Mouse (Mus musculus): ENCODE results near the gene Sez6l.

Gene Sez6l

GRCm38 (mm10) chr5:112533312-112534075 lies 43.5 kb downstream of the Sez6l start:
- no peak for DNase-seq (ENCODE audit: low spot score in 2 of 2)

DNA sequence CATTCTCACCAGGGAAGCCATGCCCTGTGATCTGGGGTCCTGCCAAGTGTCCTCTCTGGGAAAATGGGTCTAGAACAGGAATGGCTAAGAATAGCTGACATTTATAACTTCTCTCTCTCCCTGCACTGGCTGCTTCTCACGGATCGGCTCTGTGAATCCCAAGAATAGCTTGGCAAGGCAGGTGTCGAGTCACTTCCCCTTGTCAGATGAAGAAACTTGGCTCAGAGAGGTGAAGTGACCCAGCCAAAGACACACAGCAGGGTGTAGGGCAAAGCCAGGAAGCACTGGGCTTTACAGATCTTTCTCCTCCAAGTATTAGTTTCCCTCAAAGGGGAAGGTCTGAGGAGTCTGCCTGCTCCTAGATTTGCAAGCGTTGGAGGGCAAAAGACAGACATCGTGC lies 44.1 kb downstream of the Sez6l start:
- DNase-seq (ENCODE audit: low spot score in 2 of 2): no peak

DNA sequence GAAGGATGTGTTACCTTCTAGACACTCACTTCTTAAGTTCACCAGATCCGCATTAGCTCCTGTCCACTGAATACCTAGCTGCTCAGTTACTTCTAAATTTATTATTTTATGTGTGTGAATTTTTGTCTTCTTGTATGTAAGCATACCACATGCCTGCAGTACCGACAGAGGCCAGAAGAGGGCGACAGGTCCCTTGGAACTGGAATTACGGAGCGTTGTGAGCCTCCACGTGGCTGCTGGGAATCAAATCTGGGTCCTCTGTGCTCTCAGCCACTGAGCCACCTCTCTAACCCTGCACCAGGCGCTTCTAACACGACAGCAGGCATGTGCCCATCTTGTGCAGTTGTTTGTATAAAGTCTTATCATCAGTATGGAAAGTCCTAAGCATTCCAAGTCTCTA lies 44.8 kb downstream of the Sez6l start:
- DNase-seq (ENCODE audit: low spot score in 2 of 2): no peak

- DNase-seq (ENCODE audit: low spot score in 2 of 2): no peak
Measured at GRCm38 (mm10) chr5:112531111-112531510, 45.9 kb downstream of the Sez6l start.

- DNase-seq (ENCODE audit: low spot score in 2 of 2): no peak
Measured at GRCm38 (mm10) chr5:112526936-112527335, 50.0 kb downstream of the Sez6l start.

GRCm38 (mm10) chr5:112526435-112526834 lies 50.5 kb downstream of the Sez6l start:
- no peak for DNase-seq (ENCODE audit: low spot score in 2 of 2)

- no peak for DNase-seq (ENCODE audit: low spot score in 2 of 2)
Measured at GRCm38 (mm10) chr5:112525980-112526379, 51.0 kb downstream of the Sez6l start.

DNA sequence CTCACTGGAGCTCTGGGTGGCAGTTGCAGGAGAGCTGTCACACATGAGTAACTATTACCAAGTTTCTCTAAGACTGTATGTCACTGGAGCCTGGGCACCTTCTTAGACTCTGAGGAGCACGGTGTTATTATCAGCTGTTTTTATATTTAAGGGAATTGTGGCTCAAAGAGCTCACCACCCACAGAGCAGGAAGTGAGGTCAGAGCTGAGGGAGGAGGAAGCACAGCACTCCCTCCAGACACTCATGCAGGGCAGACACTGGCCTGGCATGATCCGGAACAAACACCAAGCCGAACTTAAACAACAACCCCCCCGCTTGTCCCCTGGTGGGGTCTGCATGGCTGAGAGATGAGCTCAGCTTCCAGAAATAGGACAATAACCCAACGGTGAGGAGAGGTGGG lies 51.7 kb downstream of the Sez6l start:
- no peak for DNase-seq (ENCODE audit: low spot score in 2 of 2)

DNA sequence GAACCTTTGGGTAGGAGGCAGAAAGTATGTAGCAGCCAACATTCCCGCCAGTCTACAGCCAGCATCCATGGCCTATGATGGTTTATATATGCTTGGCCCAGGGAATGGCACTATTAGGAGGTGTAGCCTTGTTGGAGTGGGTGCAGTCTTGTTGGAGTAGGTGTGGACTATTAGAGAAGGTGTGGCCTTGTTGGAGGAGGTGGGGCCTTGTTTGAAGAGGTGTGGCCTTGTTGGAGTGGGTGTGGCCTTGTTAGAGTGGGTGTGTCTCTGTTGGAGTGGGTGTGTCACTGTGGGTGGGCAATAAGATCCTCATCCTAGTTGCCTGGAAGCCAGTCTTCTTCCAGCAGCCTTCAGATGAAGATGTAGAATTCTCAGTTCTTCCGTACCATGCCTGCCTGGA lies 53.2 kb downstream of the Sez6l start:
- no peak for DNase-seq (ENCODE audit: low spot score in 2 of 2)

DNA sequence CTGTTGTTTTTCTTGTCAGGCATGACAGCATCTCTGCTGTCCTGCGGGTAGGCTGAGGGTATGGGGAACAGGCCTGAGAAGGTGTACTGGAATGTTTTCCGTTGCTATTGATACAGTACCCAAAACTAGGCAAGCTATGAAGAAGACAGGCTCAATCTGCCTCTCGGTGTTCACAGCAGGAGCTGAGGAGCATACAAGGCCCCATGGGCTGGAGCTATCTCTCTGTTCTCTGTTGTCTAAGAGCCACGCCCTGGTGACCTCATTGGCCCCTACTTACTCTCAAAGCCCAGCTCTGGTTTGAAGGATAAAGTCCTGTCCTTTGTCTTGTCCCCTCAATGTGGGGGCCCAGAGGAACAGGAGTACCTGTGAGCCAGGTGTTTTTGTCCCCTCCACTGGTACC lies 53.7 kb downstream of the Sez6l start:
- no peak for DNase-seq (ENCODE audit: low spot score in 2 of 2)

DNA sequence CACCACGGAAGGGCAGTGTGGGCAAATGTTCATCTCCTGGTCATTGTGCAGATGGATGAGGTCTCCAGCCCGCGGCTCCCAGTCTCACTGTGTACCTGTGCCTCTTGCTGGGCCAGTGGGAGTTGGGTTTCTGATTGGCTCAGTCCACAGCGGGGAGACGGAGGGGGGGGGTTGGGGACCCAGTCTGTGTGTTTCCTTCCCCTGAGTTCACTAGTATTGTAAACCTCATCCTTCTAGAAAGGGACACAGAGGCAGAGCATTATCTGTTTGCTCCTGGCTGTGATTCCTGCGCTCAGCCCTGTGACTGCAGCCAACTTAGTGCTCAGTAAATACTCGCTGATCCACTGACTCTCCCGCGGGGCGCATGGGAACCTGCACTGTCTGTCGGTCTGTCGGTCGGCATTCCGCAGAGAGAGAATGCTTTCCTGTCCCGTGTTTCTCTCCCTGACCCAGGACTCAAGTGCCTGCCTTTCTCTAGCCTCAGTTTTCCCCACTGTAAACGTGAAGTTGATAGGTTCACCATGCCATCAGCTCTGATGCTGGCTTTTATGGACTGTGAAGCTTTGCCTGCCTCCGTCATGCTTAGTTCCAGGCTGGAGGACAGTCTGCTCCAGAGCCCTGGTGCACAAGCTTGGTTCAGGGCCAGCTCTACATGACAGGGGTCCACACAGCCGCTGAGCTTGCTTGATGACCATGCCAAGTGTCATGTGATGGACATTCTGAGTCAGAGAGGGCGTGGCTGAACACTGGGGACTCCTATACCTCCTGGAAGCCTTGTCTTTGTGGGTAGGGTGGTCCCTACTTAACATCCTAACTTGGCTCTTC lies 55.1 kb downstream of the Sez6l start:
- DNase-seq (ENCODE audit: low spot score in 2 of 2): no peak

GRCm38 (mm10) chr5:112520826-112521702 lies 55.9 kb downstream of the Sez6l start:
- DNase-seq (ENCODE audit: low spot score in 2 of 2): no peak

GRCm38 (mm10) chr5:112518773-112519172 lies 58.2 kb downstream of the Sez6l start:
- DNase-seq (ENCODE audit: low spot score in 2 of 2): no peak

DNA sequence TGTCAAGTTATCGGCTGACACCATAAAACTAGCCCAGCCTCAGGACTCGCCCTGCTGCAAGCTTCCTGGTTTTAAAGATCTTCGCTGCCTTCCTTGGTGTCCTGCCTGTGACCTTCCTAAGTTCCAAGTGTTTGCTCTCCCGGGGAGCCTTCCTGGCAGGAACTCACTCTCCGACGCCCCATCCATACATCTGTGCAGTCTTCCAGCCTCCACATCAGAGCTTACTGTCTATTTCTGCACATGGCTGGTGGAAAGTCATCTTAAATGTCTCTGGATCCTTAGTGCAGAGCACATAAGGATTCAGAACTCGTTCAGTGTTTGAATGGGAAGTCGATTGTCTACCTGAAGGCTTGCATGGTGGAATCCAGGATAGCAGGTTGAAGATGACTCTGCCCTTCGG lies 59.5 kb downstream of the Sez6l start:
- DNase-seq (ENCODE audit: low spot score in 2 of 2): no peak

GRCm38 (mm10) chr5:112516527-112516926 lies 60.5 kb downstream of the Sez6l start:
- no peak for DNase-seq (ENCODE audit: low spot score in 2 of 2)

GRCm38 (mm10) chr5:112510351-112510750 lies 66.6 kb downstream of the Sez6l start:
- DNase-seq (ENCODE audit: low spot score in 2 of 2): no peak

GRCm38 (mm10) chr5:112509916-112510315 lies 67.1 kb downstream of the Sez6l start:
- DNase-seq (ENCODE audit: low spot score in 2 of 2): no peak

DNA sequence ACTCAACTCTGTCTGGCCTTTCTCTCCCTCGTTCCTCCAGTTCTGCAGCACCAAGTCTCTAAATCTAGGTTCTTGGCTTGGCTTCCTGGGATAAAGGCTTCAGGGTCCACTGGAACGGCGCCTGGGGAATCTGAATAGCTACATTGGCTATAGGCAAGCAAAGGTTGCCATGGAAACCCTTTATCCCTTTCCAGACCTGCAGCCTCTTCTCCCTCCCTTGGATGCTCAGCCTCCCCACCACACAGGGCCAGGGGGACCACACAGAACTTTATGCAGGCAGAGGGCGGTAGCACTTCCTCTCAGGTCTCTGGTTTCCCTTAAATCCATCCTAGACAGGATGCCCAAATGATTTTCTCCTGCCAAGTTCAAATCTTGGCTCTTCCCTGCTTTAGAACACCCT lies 71.4 kb downstream of the Sez6l start:
- peak in 1 of 2 experiments; percentile 50 for DNase-seq (ENCODE audit: low spot score in 2 of 2)

DNA sequence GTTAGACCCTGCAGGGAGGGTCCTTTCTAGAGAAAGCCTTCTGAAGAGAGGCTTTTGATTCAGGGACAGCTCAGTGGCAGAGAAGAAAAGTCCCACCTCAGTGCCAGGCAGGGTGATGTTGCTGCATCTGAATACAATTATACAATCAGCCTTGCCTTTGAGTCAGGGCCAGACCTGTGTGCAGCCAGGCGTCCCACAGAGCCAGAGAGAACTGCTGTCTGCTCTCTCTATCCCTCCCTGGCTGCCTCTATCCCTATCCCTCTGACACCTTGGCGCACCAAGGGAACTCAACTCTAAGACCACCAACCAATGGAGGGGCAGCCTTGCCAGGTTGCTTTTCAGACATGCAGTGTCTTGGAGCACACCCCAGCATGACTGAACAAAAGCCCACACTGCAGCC lies 75.6 kb downstream of the Sez6l start:
- no peak for DNase-seq (ENCODE audit: low spot score in 2 of 2)

GRCm38 (mm10) chr5:112499918-112500682 lies 76.9 kb downstream of the Sez6l start:
- no peak for DNase-seq (ENCODE audit: low spot score in 2 of 2)
